Mouse (Mus musculus) thymus, adult 2 months (tissue): ENCODE data around the gene Urgcp.

Experiments
- CTCF ChIP-seq: fragments of 200-500 bp; IDR thresholded peaks from 2 replicates; pipeline ENCODE4 v1.5.1; 2012; ENCODE audit warnings: mild to moderate bottlenecking, control low read depth, low read length, moderate library complexity, borderline replicate concordance; ENCODE audit not compliant: control insufficient read depth, poor library complexity, insufficient read depth; ENCODE audit errors: extremely low read depth
- POLR2A ChIP-seq: fragments of 200-500 bp; IDR thresholded peaks from 2 replicates; pipeline ENCODE4 v1.6.1; 2012; ENCODE audit warnings: mild to moderate bottlenecking, low read length, control low read depth, moderate library complexity; ENCODE audit not compliant: control insufficient read depth, poor library complexity, insufficient read depth; ENCODE audit errors: extremely low read depth

DNA sequence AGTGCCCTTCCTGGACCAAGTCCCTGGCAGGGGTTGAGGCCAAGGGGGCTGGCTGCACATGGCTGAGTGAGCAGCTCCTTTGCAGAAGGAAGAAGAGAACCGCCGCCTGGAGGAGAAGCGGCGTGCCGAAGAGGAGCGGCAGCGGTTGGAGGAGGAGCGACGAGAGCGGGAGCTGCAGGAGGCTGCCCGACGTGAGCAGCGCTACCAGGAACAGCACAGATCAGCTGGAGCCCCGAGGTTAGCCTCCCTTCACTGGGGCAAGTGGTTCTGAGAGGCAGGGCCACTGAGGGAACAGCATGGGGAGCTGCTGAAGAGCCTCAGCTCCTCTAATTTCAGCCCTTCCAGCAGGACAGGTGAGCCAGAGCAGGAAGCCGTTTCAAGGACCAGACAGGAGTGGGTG is 34.8 kb upstream of the Urgcp start:
- no peak for TF ChIP-seq CTCF
- TF ChIP-seq POLR2A = no peak
